Mouse (Mus musculus): Measurements from ENCODE around the gene Nanp.

DNA sequence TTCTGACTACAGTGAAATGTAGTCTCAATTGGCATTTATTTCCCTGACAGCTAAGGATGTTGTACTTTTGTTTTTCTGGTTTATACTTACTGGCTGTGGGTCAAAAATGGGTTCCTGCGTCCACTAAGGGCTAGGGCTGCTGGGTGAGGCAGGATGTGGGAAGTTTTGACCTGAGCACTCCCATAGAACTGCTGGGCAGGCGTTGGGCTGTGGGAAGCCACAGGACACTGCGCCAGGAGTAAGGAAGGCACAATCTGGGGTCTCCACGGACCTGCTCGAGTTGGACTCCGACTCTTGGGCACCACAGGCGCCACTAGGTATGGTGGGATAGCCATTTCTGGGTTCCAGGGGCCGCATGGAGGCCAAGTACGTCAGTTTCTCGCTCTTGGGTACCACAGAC lies 18.0 kb downstream of the Nanp start:
- TF ChIP-seq POLR2A (IDR thresholded peaks at IDR 0.05; ENCODE audit: borderline replicate concordance, extremely low read depth, insufficient read depth, insufficient read length, poor library complexity, severe bottlenecking) (no peak), CTCF (IDR thresholded peaks at IDR 0.05; ENCODE audit: borderline replicate concordance, extremely low read depth, insufficient read depth, insufficient read length) (no peak)

Measured in brain, embryonic 14.5 days (tissue).